Mouse (Mus musculus): Measurements from ENCODE around the gene Shank3. TPM values are rescaled to one million over a fixed set of nuclear protein-coding genes. Genes with fewer than 3 reads are reported as not detected.

Shank3 gene
- polyA plus RNA-seq (2014; fragmentation: Illumina TruSeq; extraction: RNeasy Lipid Tissue Mini Kit (QIAGEN cat#74804); ENCODE audit: low replicate concordance), result 0.71 TPM

GRCm38 (mm10) chr15:89498961-89499688 lies at the start of gene Shank3:
Gene Shank3 (plus strand): TSS chr15:89499623.

GRCm38 (mm10) chr15:89453865-89454478 lies 45.5 kb upstream of the Shank3 start, which contains the start of gene Mapk8ip2:
Gene Mapk8ip2 (plus strand): TSS chr15:89453913.

GRCm38 (mm10) chr15:89477091-89477491 lies 22.3 kb upstream of the Shank3 start, which contains the start of gene Arsa:
Gene Arsa (minus strand): TSS chr15:89477425.

GRCm38 (mm10) chr15:89568114-89568513 lies 68.7 kb downstream of the Shank3 start, which contains the start of gene Acr:
Gene Acr (plus strand): TSS chr15:89568326.

GRCm38 (mm10) chr15:89591723-89592455 lies 92.5 kb downstream of the Shank3 start, which contains the start of gene Rabl2:
Gene Rabl2 (minus strand): TSS chr15:89591923.

Other genes starting within 250 kb of the Shank3 start
- gene Sbf1, start 184.3 kb upstream of the Shank3 start, polyA plus RNA-seq (2014; fragmentation: Illumina TruSeq; extraction: RNeasy Lipid Tissue Mini Kit (QIAGEN cat#74804); ENCODE audit: low replicate concordance), result 1.7 TPM
- gene Adm2, start 176.9 kb upstream of the Shank3 start, polyA plus RNA-seq (2014; fragmentation: Illumina TruSeq; extraction: RNeasy Lipid Tissue Mini Kit (QIAGEN cat#74804); ENCODE audit: low replicate concordance), result not detected
- not detected for gene Miox, start 165.2 kb upstream of the Shank3 start, polyA plus RNA-seq (2014; fragmentation: Illumina TruSeq; extraction: RNeasy Lipid Tissue Mini Kit (QIAGEN cat#74804); ENCODE audit: low replicate concordance)
- not detected for gene Lmf2, start 144.0 kb upstream of the Shank3 start, polyA plus RNA-seq (2014; fragmentation: Illumina TruSeq; extraction: RNeasy Lipid Tissue Mini Kit (QIAGEN cat#74804); ENCODE audit: low replicate concordance)
- 4.1 TPM for gene Ncaph2, start 143.9 kb upstream of the Shank3 start, polyA plus RNA-seq (2014; fragmentation: Illumina TruSeq; extraction: RNeasy Lipid Tissue Mini Kit (QIAGEN cat#74804); ENCODE audit: low replicate concordance)
- 0.37 TPM for gene Sco2, start 125.8 kb upstream of the Shank3 start, polyA plus RNA-seq (2014; fragmentation: Illumina TruSeq; extraction: RNeasy Lipid Tissue Mini Kit (QIAGEN cat#74804); ENCODE audit: low replicate concordance)
- gene Tymp, start 122.6 kb upstream of the Shank3 start, polyA plus RNA-seq (2014; fragmentation: Illumina TruSeq; extraction: RNeasy Lipid Tissue Mini Kit (QIAGEN cat#74804); ENCODE audit: low replicate concordance), result not detected
- not detected for gene Odf3b, start 120.3 kb upstream of the Shank3 start, polyA plus RNA-seq (2014; fragmentation: Illumina TruSeq; extraction: RNeasy Lipid Tissue Mini Kit (QIAGEN cat#74804); ENCODE audit: low replicate concordance)
- gene Klhdc7b, start 114.7 kb upstream of the Shank3 start, polyA plus RNA-seq (2014; fragmentation: Illumina TruSeq; extraction: RNeasy Lipid Tissue Mini Kit (QIAGEN cat#74804); ENCODE audit: low replicate concordance), result not detected
- gene Syce3, start 89.1 kb upstream of the Shank3 start, polyA plus RNA-seq (2014; fragmentation: Illumina TruSeq; extraction: RNeasy Lipid Tissue Mini Kit (QIAGEN cat#74804); ENCODE audit: low replicate concordance), result not detected
- 0.52 TPM for gene Cpt1b, start 73.8 kb upstream of the Shank3 start, polyA plus RNA-seq (2014; fragmentation: Illumina TruSeq; extraction: RNeasy Lipid Tissue Mini Kit (QIAGEN cat#74804); ENCODE audit: low replicate concordance)
- gene C730034F03Rik, start 70.0 kb upstream of the Shank3 start, polyA plus RNA-seq (2014; fragmentation: Illumina TruSeq; extraction: RNeasy Lipid Tissue Mini Kit (QIAGEN cat#74804); ENCODE audit: low replicate concordance), result 3.6 TPM
- not detected for gene Gm44502, start 69.9 kb upstream of the Shank3 start, polyA plus RNA-seq (2014; fragmentation: Illumina TruSeq; extraction: RNeasy Lipid Tissue Mini Kit (QIAGEN cat#74804); ENCODE audit: low replicate concordance)
- gene Chkb, start 69.7 kb upstream of the Shank3 start, polyA plus RNA-seq (2014; fragmentation: Illumina TruSeq; extraction: RNeasy Lipid Tissue Mini Kit (QIAGEN cat#74804); ENCODE audit: low replicate concordance), result 125 TPM
- gene Mapk8ip2, start 45.7 kb upstream of the Shank3 start, polyA plus RNA-seq (2014; fragmentation: Illumina TruSeq; extraction: RNeasy Lipid Tissue Mini Kit (QIAGEN cat#74804); ENCODE audit: low replicate concordance), result 0.30 TPM
- gene Arsa, start 22.2 kb upstream of the Shank3 start, polyA plus RNA-seq (2014; fragmentation: Illumina TruSeq; extraction: RNeasy Lipid Tissue Mini Kit (QIAGEN cat#74804); ENCODE audit: low replicate concordance), result 2.8 TPM
- not detected for gene Acr, start 68.7 kb downstream of the Shank3 start, polyA plus RNA-seq (2014; fragmentation: Illumina TruSeq; extraction: RNeasy Lipid Tissue Mini Kit (QIAGEN cat#74804); ENCODE audit: low replicate concordance)
- gene Rabl2, start 92.3 kb downstream of the Shank3 start, polyA plus RNA-seq (2014; fragmentation: Illumina TruSeq; extraction: RNeasy Lipid Tissue Mini Kit (QIAGEN cat#74804); ENCODE audit: low replicate concordance), result 1.2 TPM

Measured in small intestine, adult 10 weeks (tissue).